ENCODE assay signal across 12 mouse cellular contexts in the genomic region with DNA sequence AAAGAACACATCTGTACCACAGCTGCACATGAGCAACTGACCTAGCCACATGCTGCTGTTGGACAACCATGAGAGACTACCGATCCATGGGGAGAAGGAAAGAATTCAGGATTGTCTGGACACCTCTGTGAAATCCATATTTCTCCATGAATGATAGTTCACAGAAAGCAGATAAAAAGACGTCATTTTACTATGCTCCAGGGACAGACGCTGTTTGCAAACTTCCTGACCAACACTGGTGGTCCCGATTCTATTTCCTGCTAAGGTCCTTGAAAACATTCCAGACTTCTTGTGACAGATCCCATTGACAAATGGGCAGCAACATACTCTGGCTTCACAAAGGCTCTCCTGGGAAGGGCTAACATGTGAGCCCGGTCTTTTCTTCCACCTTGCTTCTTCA.
"Had no signal": no experiment of that assay in that cellular context is flagged by ENCODE, and none has a peak within 500 bp of the region (broad histone marks: within the 10 kb centered on the region; RNA-seq: fewer than 3 reads in every experiment).

No protein-coding gene starts in this region.

- DNase-seq: lung, adult 18-20 months; lung, postnatal 10 days; lung, postnatal 4 days; midbrain, embryonic 14.5 days; right cerebral cortex, postnatal 14 days; thymus, adult 2 months; thymus, postnatal 25 days; thymus, postnatal 4 days had no signal

- H3K27ac ChIP-seq: midbrain, embryonic 12.5 days; neural tube, embryonic 12.5 days; stomach, embryonic 15.5 days; stomach, postnatal 0 days had no signal

- H3K9ac ChIP-seq: midbrain, embryonic 12.5 days; neural tube, embryonic 12.5 days; stomach, embryonic 15.5 days had no signal

- H3K36me3 ChIP-seq: midbrain, embryonic 12.5 days; neural tube, embryonic 12.5 days; stomach, embryonic 15.5 days had no signal

- H3K4me2 ChIP-seq: midbrain, embryonic 12.5 days; neural tube, embryonic 12.5 days; stomach, embryonic 15.5 days had no signal

- H3K9me3 ChIP-seq: stomach, embryonic 15.5 days had no signal

- H3K4me3 ChIP-seq: midbrain, embryonic 12.5 days; neural tube, embryonic 12.5 days; stomach, embryonic 15.5 days had no signal

- H3K27me3 ChIP-seq: midbrain, embryonic 12.5 days; neural tube, embryonic 12.5 days; stomach, embryonic 15.5 days had no signal

- H3K4me1 ChIP-seq: stomach, embryonic 15.5 days had no signal
